Mouse (Mus musculus) stomach, postnatal 0 days (tissue): ENCODE measurements around the gene Rpl39.

Experiments used
- CTCF ChIP-seq: IDR thresholded peaks from 2 replicates; pipeline ENCODE4 v1.5.1; 2016; ENCODE audit warnings: antibody characterized with exemption, low read depth, mild to moderate bottlenecking, moderate library complexity
- EP300 ChIP-seq: optimal IDR thresholded peaks from 2 replicates; pipeline ENCODE3; 2016; ENCODE audit warnings: antibody characterized with exemption

DNA sequence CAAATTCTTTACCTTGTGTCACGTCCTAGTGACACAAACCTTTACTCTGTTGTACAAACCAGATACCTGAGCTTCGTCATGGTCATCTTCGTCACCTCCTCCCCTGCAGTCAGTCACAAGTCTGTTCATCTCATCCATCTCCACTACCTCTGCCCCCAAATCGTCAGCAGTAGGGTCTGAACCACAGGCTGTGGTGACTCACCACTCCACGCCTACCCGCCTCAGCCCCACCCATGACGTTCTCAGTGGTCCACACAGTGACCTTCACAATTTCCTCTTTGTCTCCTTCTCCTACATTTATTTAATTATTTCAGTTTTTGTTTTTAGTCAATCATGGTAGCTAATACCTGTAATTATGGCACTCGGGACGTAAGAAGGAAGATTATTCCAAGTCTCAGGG lies 21.3 kb downstream of the Rpl39 start:
- TF ChIP-seq CTCF = no peak
- no peak for TF ChIP-seq EP300
